Mouse (Mus musculus): Measurements from ENCODE around the gene Afap1l2. TPM values are rescaled to one million over a fixed set of nuclear protein-coding genes. Genes with fewer than 3 reads are reported as not detected.

Afap1l2 gene
- polyA plus RNA-seq, 1 experiment from 2014 or later, result 132 TPM

- CTCF ChIA-PET, result no interaction called here
- in situ Hi-C loops (cut with MboI; ENCODE audit: low pct_unique_long_range_greater_than_20kb), result no loop called here
These were observed 26.3 kb downstream of the Afap1l2 start for GRCm38 (mm10) chr19:56981760-56982159.

DNA sequence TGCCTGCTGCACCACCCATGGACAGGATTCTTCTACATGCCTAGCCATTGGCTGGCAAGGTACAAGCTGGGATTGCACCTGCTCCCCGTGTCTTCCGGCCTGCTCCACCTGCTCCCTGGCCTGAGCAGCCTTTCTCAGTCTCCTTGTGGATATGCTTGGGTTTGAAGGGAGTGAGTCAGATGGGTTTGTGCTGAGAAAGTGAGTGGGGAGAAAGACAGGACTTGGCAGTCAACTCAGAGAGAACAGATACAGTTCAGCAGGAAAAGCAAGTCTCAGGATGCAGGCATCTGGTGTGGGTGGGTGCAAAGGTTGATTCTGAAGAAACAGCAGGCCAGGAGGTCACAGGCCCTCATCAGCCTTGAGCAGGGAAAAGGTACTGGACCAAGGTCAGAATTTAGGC is 27.2 kb downstream of the Afap1l2 start:
- ChIA-PET POLR2A (interaction anchor here (1.2 kb wide), 1 partner anchor 21 kb away, joined by 4 read pairs; no protein-coding TSS in a partner anchor), CTCF (no interaction called here)
- DNase-seq (ENCODE audit: low read depth, low spot score), result no peak
- TF ChIP-seq CTCF (IDR thresholded peaks at IDR 0.05), result no peak
- no peaks in the 10 kb centered on the region for H3K27me3 ChIP-seq
- no peak for ATAC-seq
- in situ Hi-C loops (cut with MboI; ENCODE audit: low pct_unique_long_range_greater_than_20kb), result no loop called here

More at GRCm38 (mm10) chr19:56981760-56982159, 26.3 kb downstream of the Afap1l2 start:
- no peak for ATAC-seq
- no peak for DNase-seq (ENCODE audit: low read depth, low spot score)
- H3K27me3 ChIP-seq, result no peaks in the 10 kb centered on the region
- POLR2A ChIA-PET, result interaction anchor here (1.2 kb wide), 1 partner anchor 22 kb away, joined by 4 read pairs; no protein-coding TSS in a partner anchor
- TF ChIP-seq CTCF (IDR thresholded peaks at IDR 0.05), result no peak

DNA sequence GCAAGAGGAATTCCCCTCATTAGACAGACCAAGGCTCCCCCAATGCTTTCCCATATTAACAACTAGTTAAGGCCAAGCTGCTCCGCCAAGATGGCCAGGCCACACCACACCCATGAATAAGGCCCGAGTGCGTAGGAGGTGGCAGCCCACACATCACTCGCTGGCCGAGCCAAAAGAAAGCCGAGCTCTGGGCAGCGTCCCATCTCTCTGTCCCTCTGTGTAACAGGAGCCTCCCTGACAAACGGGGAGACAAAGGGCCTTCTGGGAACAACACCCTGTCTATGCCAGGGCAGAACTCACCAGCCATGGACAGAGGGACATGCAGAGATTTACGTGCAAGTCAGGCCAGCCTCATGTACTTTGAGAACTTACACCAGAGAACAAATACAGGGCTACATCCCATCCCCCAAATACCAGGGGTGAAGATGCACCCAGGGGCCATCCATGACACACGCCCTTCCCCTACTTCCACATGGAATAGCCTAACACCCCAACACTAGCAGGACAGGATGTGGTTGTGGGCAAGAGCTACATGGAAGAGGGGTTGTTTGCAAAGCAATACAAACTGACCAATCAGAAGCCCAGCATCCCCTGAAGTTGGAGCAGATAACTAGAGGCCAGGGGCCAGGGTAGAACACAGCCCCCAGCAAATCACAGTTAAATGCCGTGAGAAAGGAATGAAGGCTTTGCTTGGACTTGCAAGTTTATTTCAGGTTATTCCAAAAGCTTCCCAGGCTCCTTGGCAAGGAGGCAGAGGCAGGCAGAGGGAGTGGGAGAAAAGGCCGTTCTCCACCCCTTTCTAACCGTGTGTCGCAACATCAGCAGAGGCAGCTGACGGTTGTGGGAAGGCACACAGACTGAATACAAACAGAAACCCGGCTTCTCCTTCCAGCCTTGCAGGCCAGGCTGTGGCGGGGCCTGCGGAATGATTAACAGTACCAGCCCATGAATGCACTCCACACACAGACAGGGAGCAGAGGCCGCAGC is 30.8 kb downstream of the Afap1l2 start:
- no peak for TF ChIP-seq CTCF (IDR thresholded peaks at IDR 0.05)
- POLR2A ChIA-PET, result interaction anchor here (1.2 kb wide), 1 partner anchor 27 kb away, joined by 5 read pairs; no protein-coding TSS in a partner anchor
- DNase-seq (ENCODE audit: low read depth, low spot score), result no peak
- ATAC-seq, result peak; percentile 61
- CTCF ChIA-PET, result interaction anchor here (1.1 to 1.3 kb wide), 3 partner anchors 12 to 15 kb away, joined by 3 read pairs; no protein-coding TSS in a partner anchor
- in situ Hi-C loops (cut with MboI; ENCODE audit: low pct_unique_long_range_greater_than_20kb), result no loop called here
- H3K27me3 ChIP-seq, result no peaks in the 10 kb centered on the region

- no peaks in the 10 kb centered on the region for H3K27me3 ChIP-seq
- in situ Hi-C loops (cut with MboI; ENCODE audit: low pct_unique_long_range_greater_than_20kb), result no loop called here
- no peak for TF ChIP-seq CTCF (IDR thresholded peaks at IDR 0.05)
- ATAC-seq, result no peak
- CTCF ChIA-PET, result interaction anchor here (1.2 to 1.3 kb wide), 2 partner anchors 12 to 14 kb away, joined by 3 read pairs; no protein-coding TSS in a partner anchor
- DNase-seq (ENCODE audit: low read depth, low spot score), result no peak
- POLR2A ChIA-PET, result interaction anchor here (1.2 kb wide), 1 partner anchor 27 kb away, joined by 5 read pairs; no protein-coding TSS in a partner anchor
These were observed 31.5 kb downstream of the Afap1l2 start for GRCm38 (mm10) chr19:56976515-56976914.

DNA sequence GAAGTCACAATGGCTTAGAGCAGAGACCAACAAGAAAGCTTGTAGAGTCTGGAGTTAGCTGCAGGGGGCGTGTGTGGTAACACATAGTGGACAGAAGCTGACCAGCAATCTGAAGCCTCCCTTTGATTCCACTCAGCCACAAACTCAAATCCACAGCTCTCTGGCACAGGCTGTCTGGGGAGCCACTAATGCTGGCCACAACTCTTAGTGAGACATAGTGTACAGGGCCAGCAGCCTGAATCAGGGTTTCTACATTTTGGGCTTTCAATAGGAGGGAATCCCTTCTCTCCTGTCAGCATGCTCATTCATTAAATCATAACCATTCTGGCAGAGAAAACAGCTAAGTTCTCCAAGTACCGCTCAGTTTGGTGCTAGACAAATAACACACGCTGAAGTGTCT is 32.5 kb downstream of the Afap1l2 start:
- H3K27me3 ChIP-seq, result no peaks in the 10 kb centered on the region
- CTCF ChIA-PET, result interaction anchor here (0.9 to 2.3 kb wide), 2 partner anchors 14 to 15 kb away, joined by 3 to 9 read pairs; no protein-coding TSS in a partner anchor
- POLR2A ChIA-PET, result interaction anchor here (1.2 kb wide), 1 partner anchor 9 kb away, joined by 3 read pairs; no protein-coding TSS in a partner anchor
- no peak for TF ChIP-seq CTCF (IDR thresholded peaks at IDR 0.05)
- in situ Hi-C loops (cut with MboI; ENCODE audit: low pct_unique_long_range_greater_than_20kb), result no loop called here
- ATAC-seq (no peak), DNase-seq (ENCODE audit: low read depth, low spot score) (no peak)

GRCm38 (mm10) chr19:56974159-56974558 is 33.9 kb downstream of the Afap1l2 start:
- DNase-seq (ENCODE audit: low read depth, low spot score), result no peak
- in situ Hi-C loops (cut with MboI; ENCODE audit: low pct_unique_long_range_greater_than_20kb), result no loop called here
- CTCF ChIA-PET, result interaction anchor here (2.3 kb wide), 1 partner anchor 17 kb away, joined by 9 read pairs; no protein-coding TSS in a partner anchor
- ATAC-seq, result no peak
- POLR2A ChIA-PET, result no interaction called here
- no peaks in the 10 kb centered on the region for H3K27me3 ChIP-seq
- TF ChIP-seq CTCF (IDR thresholded peaks at IDR 0.05), result no peak

- ChIA-PET CTCF (interaction anchor here (1.1 to 1.4 kb wide), 3 partner anchors 14 to 36 kb away, joined by 3 to 4 read pairs (median 3); partner anchors contain the start of gene Afap1l2), POLR2A (no interaction called here)
- ATAC-seq, result no peak
- H3K27me3 ChIP-seq, result no peaks in the 10 kb centered on the region
- no peak for TF ChIP-seq CTCF (IDR thresholded peaks at IDR 0.05)
- in situ Hi-C loops (cut with MboI; ENCODE audit: low pct_unique_long_range_greater_than_20kb), result no loop called here
- no peak for DNase-seq (ENCODE audit: low read depth, low spot score)
These were observed 35.3 kb downstream of the Afap1l2 start for GRCm38 (mm10) chr19:56972768-56973167.

GRCm38 (mm10) chr19:56971347-56971746 is 36.7 kb downstream of the Afap1l2 start:
- in situ Hi-C loops (cut with MboI; ENCODE audit: low pct_unique_long_range_greater_than_20kb), result no loop called here
- no peak for ATAC-seq
- no peak for TF ChIP-seq CTCF (IDR thresholded peaks at IDR 0.05)
- DNase-seq (ENCODE audit: low read depth, low spot score), result no peak
- no peaks in the 10 kb centered on the region for H3K27me3 ChIP-seq
- CTCF ChIA-PET, result no interaction called here
- POLR2A ChIA-PET, result no interaction called here

DNA sequence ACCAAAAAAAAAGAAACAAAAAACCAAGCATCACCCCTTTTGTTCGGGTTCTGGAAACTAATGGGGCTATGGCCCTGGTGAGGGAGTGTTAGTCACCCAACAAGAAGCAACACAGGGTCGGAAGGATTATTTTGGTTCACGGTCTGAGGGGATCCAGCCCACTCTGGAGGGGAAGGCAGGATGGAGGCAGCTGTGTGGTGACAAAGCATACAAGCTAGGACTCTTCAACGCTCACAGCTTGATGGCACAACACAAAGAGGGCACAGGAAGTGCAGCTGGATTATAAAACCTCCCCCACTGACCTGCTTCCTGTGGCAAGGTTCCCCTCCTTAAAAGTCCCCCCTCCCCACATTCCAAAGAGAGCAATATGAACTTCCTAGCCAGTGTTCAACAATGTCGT is 44.2 kb downstream of the Afap1l2 start:
- in situ Hi-C loops (cut with MboI; ENCODE audit: low pct_unique_long_range_greater_than_20kb), result no loop called here
- DNase-seq (ENCODE audit: low read depth, low spot score) (no peak), ATAC-seq (no peak)
- no peak for TF ChIP-seq CTCF (IDR thresholded peaks at IDR 0.05)
- CTCF ChIA-PET, result interaction anchor here (1.1 kb wide), 1 partner anchor 44 kb away, joined by 3 read pairs; no protein-coding TSS in a partner anchor
- POLR2A ChIA-PET, result no interaction called here
- H3K27me3 ChIP-seq, result no peaks in the 10 kb centered on the region

DNA sequence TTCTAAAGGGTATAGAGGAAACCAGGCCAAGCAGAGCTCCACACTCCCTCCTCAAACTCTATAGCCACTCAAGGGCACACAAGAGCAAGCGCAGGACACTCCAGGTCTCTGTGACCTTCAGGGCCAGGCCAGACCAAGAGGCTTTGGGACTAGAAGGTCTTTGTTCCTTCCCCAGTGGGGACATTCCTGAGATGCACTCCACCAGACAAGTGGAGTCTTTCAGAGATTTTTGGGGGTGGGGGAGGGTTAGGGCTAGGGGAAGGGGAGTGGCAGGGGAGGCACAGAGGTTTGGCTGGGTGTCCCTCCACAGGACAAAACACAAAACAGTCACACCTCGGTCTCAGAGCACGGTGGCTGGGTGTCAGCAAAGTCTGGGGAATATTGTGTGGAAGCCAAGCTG is 48.4 kb downstream of the Afap1l2 start:
- ChIA-PET CTCF (interaction anchor here (1.0 to 1.8 kb wide), 3 partner anchors 11 to 20 kb away, joined by 3 to 4 read pairs (median 3); no protein-coding TSS in a partner anchor), POLR2A (interaction anchor here (0.9 kb wide), 1 partner anchor 22 kb away, joined by 4 read pairs; no protein-coding TSS in a partner anchor)
- ATAC-seq, result no peak
- H3K27me3 ChIP-seq, result no peaks in the 10 kb centered on the region
- no peak for DNase-seq (ENCODE audit: low read depth, low spot score)
- TF ChIP-seq CTCF (IDR thresholded peaks at IDR 0.05), result no peak
- in situ Hi-C loops (cut with MboI; ENCODE audit: low pct_unique_long_range_greater_than_20kb), result no loop called here

All from Patski (cell line).